Mouse (Mus musculus): ENCODE measurements around the gene Uhrf1bp1l.

DNA sequence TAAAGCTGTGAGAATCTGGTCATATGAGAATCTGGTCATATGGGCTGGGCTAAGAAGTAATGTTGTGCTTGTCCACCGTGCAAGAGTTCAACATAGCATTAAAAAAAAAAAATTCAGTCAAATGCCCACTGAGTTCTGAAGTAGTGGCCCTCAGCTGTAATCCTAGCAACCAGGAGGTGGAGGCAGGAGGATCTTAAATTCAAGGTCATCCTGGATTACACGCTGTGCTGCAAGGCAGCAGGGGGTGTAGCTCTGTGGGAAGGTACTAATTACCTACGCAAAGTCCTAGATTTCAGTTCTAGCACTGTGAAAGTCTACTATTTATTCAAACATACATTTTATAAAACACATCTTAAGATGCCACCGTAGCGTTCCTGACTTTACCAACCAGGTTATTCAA is 13.4 kb upstream of the Uhrf1bp1l start:
- TF ChIP-seq POLR2A (IDR thresholded peaks at IDR 0.05; ENCODE audit: borderline replicate concordance, extremely low read depth, low read depth, low read length) (no peak), CTCF (IDR thresholded peaks at IDR 0.05; ENCODE audit: insufficient read depth, low read length) (no peak)

Measured in lung, adult 2 months (tissue).